Mouse (Mus musculus) kidney, postnatal 0 days (tissue): ENCODE measurements around the gene Stxbp3. TPM values are rescaled to one million over a fixed set of nuclear protein-coding genes. Genes with fewer than 3 reads are reported as not detected.

ENCODE experiments used
- ATAC-seq: fragments of 200-750 bp; cut with Nextera tagmentation; replicated peaks from 2 replicates; pipeline ENCODE4 v1.8.0; 2017; ENCODE audit warnings: low read depth, moderate number of reproducible peaks, moderate TSS enrichment, moderate library complexity; ENCODE audit not compliant: low FRiP score
- DNase-seq: peaks from one replicate; pipeline ENCODE4 v3.0.0-alpha.2; 2016; ENCODE audit warnings: low spot score
- H3K27ac ChIP-seq: fragments of 300-500 bp; sonication (generic); 2 replicates; pipeline ENCODE4 v1.5.1; 2014; ENCODE audit warnings: mild to moderate bottlenecking
- H3K27me3 ChIP-seq: fragments of 300-500 bp; sonication (generic); 2 replicates; pipeline ENCODE4 v1.6.1; 2014; ENCODE audit warnings: low read length, mixed read lengths; ENCODE audit not compliant: insufficient read depth
- H3K36me3 ChIP-seq: fragments of 300-500 bp; sonication (generic); 2 replicates; pipeline ENCODE4 v1.6.1; 2014; ENCODE audit warnings: low read length, mixed read lengths; ENCODE audit not compliant: insufficient read depth
- H3K4me1 ChIP-seq: fragments of 300-500 bp; sonication (generic); replicated peaks from 2 replicates; pipeline ENCODE4 v1.6.1; 2014; ENCODE audit warnings: antibody characterized with exemption, low read length, mixed read lengths; ENCODE audit not compliant: insufficient read depth
- H3K4me2 ChIP-seq: fragments of 300-500 bp; sonication (generic); 2 replicates; pipeline ENCODE4 v1.6.1; 2014; ENCODE audit warnings: mild to moderate bottlenecking, low read length, moderate library complexity, mixed read lengths
- H3K4me3 ChIP-seq: fragments of 300-500 bp; sonication (generic); replicated peaks from 2 replicates; pipeline ENCODE4 v1.5.1; 2014; ENCODE audit warnings: low read depth, low read length
- H3K9ac ChIP-seq: fragments of 300-500 bp; sonication (generic); 2 replicates; pipeline ENCODE4 v1.6.1; 2014; ENCODE audit warnings: low read depth, low read length
- H3K9me3 ChIP-seq: fragments of 300-500 bp; sonication (generic); replicated peaks from 2 replicates; pipeline ENCODE4 v1.6.1; 2016; ENCODE audit warnings: low read length, inconsistent platforms, mixed read lengths
- CTCF ChIP-seq: IDR thresholded peaks from 2 replicates; pipeline ENCODE4 v1.5.1; 2016; ENCODE audit warnings: antibody characterized with exemption, low read depth, mild to moderate bottlenecking, moderate library complexity
- WGBS: fragments of 180-500 bp; shearing (Covaris S2); extraction: QIAGEN DNeasy Blood & Tissue Kit; methylation state at CpG from one replicate; pipeline ENCODE4 v1.1.7; 2014; 5-methylcytosine and 5-hydroxymethylcytosine counted together
- polyA plus RNA-seq: library from polyadenylated mRNA; unstranded; fragments of >200 nt; fragmentation: Nextera tagmentation; extraction: Ambion mirVana; gene quantifications from 2 replicates; pipeline ENCODE4 v1.2.1, GENCODE M21; 2015

Gene Stxbp3
- polyA plus RNA-seq, 1 experiment from 2014 or later = 35.5 TPM

DNA sequence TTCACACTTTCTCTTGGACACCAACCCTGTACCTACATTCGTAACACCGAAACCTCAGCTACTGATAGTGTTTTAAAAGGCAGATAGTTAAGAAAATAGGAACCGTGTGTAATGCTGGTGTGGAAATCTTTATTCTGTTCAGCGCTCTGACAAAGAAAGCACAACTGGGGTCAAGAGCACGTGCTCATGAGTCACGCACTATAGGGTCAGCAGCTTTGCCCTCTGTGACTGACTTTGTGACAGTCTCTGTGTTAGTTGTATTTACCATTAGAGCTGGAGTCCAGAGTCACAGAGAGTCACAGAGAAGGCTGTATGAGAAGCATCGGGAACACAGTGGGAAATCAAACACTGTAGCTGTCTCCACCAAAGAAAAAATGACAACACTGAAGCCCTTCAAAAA, 73.4 kb downstream of the Stxbp3 start:
- no peaks in the 10 kb centered on the region for H3K9me3 ChIP-seq
- no peaks in the 10 kb centered on the region for H3K36me3 ChIP-seq
- no peak overlapping the region for H3K9ac ChIP-seq
- H3K27me3 ChIP-seq = no peaks in the 10 kb centered on the region
- H3K4me2 ChIP-seq = no peak overlapping the region
- no peak for TF ChIP-seq CTCF
- no peak overlapping the region for H3K27ac ChIP-seq
- ATAC-seq (no peak), DNase-seq (no peak)
- H3K4me1 ChIP-seq = no peaks in the 10 kb centered on the region
- H3K4me3 ChIP-seq = no peak overlapping the region
- 80% methylated on average over 7 of the region's 7 CpGs for WGBS

DNA sequence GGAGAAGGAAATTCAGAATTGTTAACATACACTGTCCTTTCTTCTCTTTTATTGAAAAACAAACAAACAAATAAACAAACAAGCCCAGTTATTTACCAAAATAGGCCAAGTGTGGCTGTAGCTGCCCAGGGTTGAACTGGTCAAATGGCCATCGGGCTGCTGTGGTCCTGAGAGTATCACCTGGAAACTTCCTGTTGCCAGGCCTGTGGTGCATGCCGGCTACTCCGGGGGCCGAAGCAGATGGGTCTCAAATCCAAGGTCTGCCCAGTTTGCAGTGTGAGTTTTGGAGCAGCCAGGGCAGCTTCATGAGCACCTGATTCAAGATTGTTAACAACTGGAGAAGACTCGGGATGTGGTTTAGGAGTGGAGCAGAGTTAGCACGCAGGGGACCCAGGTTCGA, 74.8 kb downstream of the Stxbp3 start:
- Histone ChIP-seq H3K27me3 (no peaks in the 10 kb centered on the region), H3K9me3 (no peaks in the 10 kb centered on the region), H3K4me3 (no peak overlapping the region), H3K4me2 (no peak overlapping the region), H3K36me3 (no peaks in the 10 kb centered on the region), H3K9ac (no peak overlapping the region), H3K27ac (no peak overlapping the region), H3K4me1 (no peaks in the 10 kb centered on the region)
- no peak for TF ChIP-seq CTCF
- 85% methylated on average over 7 of the region's 7 CpGs for WGBS
- no peak for DNase-seq
- no peak for ATAC-seq

DNA sequence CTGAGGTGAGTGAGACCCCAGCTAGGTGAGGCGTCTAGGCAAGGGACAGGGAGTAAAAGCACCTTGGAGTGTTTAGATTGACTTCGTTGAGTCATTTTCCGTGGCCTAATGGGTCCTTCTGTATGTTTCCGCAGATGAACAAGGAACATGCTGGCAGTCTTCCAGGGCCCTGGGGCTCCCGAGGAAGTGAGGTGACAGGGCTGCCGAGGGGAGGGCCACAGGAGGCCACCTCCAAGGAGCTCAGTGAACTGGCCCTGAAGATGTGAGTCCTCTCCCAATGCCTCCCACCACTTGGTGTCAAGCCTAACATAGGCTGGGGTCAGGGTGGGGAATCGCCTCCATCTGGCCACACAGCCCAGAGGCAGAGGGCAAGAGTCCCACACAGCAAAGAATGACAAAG, 75.3 kb downstream of the Stxbp3 start:
- H3K27ac ChIP-seq = no peak overlapping the region
- ATAC-seq (no peak), DNase-seq (peak; percentile 12)
- H3K4me3 ChIP-seq = no peak overlapping the region
- 41% methylated on average over 7 of the region's 7 CpGs for WGBS
- H3K4me1 ChIP-seq = no peaks in the 10 kb centered on the region
- H3K9me3 ChIP-seq = no peaks in the 10 kb centered on the region
- no peak overlapping the region for H3K4me2 ChIP-seq
- no peaks in the 10 kb centered on the region for H3K36me3 ChIP-seq
- no peak for TF ChIP-seq CTCF
- H3K27me3 ChIP-seq = no peaks in the 10 kb centered on the region
- H3K9ac ChIP-seq = no peak overlapping the region

DNA sequence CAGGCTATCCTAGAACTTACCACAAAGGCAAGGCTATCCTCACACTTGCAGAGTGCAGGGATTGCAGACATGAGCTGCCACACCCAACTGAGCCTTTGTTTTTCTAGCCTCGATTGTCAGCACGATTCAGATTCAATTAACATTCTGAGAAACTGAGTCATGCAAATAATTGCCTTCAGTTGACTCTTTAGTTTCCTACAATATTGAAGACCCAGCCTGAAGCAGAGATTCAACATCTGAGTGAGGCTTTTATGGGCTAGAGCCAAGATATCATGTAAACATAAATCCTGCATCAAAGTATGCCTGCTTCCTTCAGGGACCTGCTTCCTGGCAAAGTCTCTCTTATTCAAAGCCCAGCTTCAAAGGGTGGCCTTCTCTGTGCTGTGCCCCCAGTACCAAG, 76.6 kb downstream of the Stxbp3 start:
- DNase-seq (no peak), ATAC-seq (no peak)
- 72% methylated on average over 2 of the region's 2 CpGs for WGBS
- no peaks in the 10 kb centered on the region for H3K4me1 ChIP-seq
- no peaks in the 10 kb centered on the region for H3K9me3 ChIP-seq
- H3K36me3 ChIP-seq = no peaks in the 10 kb centered on the region
- TF ChIP-seq CTCF = no peak
- H3K4me2 ChIP-seq = no peak overlapping the region
- H3K9ac ChIP-seq = no peak overlapping the region
- H3K27ac ChIP-seq = no peak overlapping the region
- H3K4me3 ChIP-seq = no peak overlapping the region
- no peaks in the 10 kb centered on the region for H3K27me3 ChIP-seq

DNA sequence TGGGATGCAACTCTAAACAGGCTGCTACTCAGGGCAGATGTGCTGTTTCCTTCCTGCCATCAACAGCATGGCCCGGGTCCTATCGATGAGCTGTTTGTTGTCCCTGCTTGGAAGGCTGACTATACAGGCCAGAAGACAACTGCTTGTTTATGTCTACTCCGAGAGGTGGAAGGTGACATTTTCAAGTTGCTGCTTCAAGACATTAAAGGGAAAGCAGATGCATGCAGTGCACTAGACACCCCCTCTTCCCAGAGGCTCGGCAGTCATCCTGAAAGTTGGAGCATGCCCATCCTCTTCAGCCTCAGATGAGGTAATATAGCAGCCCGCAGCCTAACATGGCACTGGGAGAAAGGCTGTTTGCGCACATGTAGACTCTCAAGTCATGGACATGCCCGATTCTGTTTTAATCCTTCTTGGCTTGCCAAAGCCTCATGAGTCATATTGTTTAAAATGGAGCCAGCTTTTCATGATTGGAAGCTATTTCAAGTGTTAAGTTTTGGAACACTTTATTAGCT, 77.7 kb downstream of the Stxbp3 start:
- TF ChIP-seq CTCF = no peak
- no peak for ATAC-seq

DNA sequence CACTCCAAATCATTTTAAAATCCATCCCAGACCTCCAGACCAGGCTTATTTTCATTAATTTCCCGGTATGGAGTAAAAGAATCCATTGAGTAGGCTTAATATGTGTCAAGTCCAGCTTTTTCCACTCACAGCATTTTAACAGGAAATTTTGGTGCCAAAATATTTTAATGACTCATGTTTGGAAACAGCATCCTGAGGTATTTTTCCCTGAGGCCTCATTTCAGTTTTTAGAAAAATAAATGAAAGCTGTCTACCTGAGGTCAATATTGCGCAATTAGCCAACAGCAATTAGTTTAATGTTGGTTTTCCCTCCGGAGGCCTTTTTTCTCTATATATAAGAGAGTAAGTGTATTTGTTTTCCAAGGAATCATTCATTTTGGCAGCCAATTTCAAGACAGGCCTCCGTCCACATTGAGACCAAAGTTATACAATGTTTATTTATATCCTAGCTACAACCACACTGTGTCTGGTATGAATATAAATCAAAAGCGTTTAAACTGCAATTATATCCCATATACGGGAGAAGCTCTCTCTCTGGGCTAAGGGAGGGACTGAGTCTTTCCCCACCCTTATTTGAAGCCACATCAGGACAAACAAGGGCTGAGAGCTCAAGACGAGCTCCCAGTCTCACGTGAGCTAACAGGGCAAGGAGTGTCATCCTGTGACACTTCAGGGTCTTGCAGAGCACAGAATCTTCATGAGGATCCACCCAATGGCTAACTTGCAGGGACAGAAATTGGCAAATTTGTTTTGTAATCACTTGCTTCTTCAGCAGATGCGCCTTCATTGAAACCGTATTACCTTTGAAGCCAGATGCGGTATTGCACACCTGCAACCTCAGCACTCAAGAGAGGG, 80.5 kb downstream of the Stxbp3 start:
- no peak overlapping the region for H3K4me3 ChIP-seq

More for the DNA sequence above, 77.7 kb downstream of the Stxbp3 start:
- H3K4me2 ChIP-seq = no peak overlapping the region
- no peaks in the 10 kb centered on the region for H3K9me3 ChIP-seq
- 0 out of 2 replicates have a peak, but pooled peaks cover under 1% of the 10 kb centered on the region for H3K27me3 ChIP-seq
- WGBS = 70% methylated on average over 7 of the region's 7 CpGs
- no peak for DNase-seq
- no peaks in the 10 kb centered on the region for H3K36me3 ChIP-seq
- H3K27ac ChIP-seq = no peak overlapping the region
- H3K9ac ChIP-seq = no peak overlapping the region
- H3K4me3 ChIP-seq = no peak overlapping the region
- no peaks in the 10 kb centered on the region for H3K4me1 ChIP-seq

More for the DNA sequence above, 80.5 kb downstream of the Stxbp3 start:
- no peaks in the 10 kb centered on the region for H3K4me1 ChIP-seq
- TF ChIP-seq CTCF = no peak
- H3K9ac ChIP-seq = no peak overlapping the region
- no peaks in the 10 kb centered on the region for H3K9me3 ChIP-seq
- H3K4me2 ChIP-seq = no peak overlapping the region
- ATAC-seq = 0 out of 2 replicates have a peak, but pooled peaks have one; percentile 40
- no peaks in the 10 kb centered on the region for H3K36me3 ChIP-seq
- H3K27me3 ChIP-seq = 0 out of 2 replicates have a peak, but pooled peaks cover 4% of the 10 kb centered on the region
- peak; percentile 93 for DNase-seq
- WGBS = 56% methylated on average over 11 of the region's 11 CpGs
- H3K27ac ChIP-seq = no peak overlapping the region
